ENCODE assay signal across 7 mouse cellular contexts in genomic region chr11:116335244-116336036, GRCm38 (mm10). TPM values are rescaled to one million over a fixed set of nuclear protein-coding genes. Genes with fewer than 3 reads are reported as not detected.
DNase-seq lines count a peak whose midpoint lies in the region; ATAC-seq and TF ChIP-seq lines count a peak whose summit lies in the region.

Foxj1 (minus strand) TSS chr11:116335399.

- ATAC-seq in intestine, postnatal 0 days, result peak; percentile 86
- ATAC-seq in midbrain, embryonic 12.5 days (ENCODE audit: low FRiP score, low read depth), result peak; percentile 88

- TF ChIP-seq POLR2A in small intestine, adult 2 months (IDR thresholded peaks at IDR 0.05; ENCODE audit: low read depth, low read length), result no peak

- peak within 1 kb of the TSS; percentile 73 for H3K4me3 ChIP-seq in intestine, postnatal 0 days (ENCODE audit: low read depth, low read length)
- H3K4me3 ChIP-seq in midbrain, embryonic 12.5 days, result peak within 1 kb of the TSS; percentile 47
- peak within 1 kb of the TSS; percentile 87 for H3K4me3 ChIP-seq in small intestine, adult 2 months (ENCODE audit: low read depth, low read length)

- H3K4me1 ChIP-seq in intestine, postnatal 0 days (replicated peaks; ENCODE audit: control insufficient read depth, insufficient read depth, low read length), result peaks cover 8% of the 10 kb centered on the region; the same call in 1 of the 2 replicates
- H3K4me1 ChIP-seq in midbrain, embryonic 12.5 days, result peaks cover 70% of the 10 kb centered on the region
- H3K4me1 ChIP-seq in small intestine, adult 2 months (ENCODE audit: control insufficient read depth, insufficient read depth, insufficient read length, low read length), result peaks cover 8% of the 10 kb centered on the region

- H3K36me3 ChIP-seq in intestine, postnatal 0 days (ENCODE audit: control insufficient read depth, insufficient read depth), result peaks cover 10% of the 10 kb centered on the region; the same call in 1 of the 2 replicates
- H3K36me3 ChIP-seq in midbrain, embryonic 12.5 days, result 0 out of 2 replicates have a peak, but pooled peaks cover 6% of the 10 kb centered on the region
- H3K36me3 ChIP-seq in small intestine, adult 2 months (ENCODE audit: control insufficient read depth, insufficient read depth, low read length), result no peaks in the 10 kb centered on the region

- no peaks in the 10 kb centered on the region for H3K9me3 ChIP-seq in intestine, postnatal 0 days (ENCODE audit: control insufficient read depth)
- no peaks in the 10 kb centered on the region for H3K9me3 ChIP-seq in midbrain, embryonic 12.5 days

- peak; percentile 93 for DNase-seq in adrenal gland, adult 8-10 months
- peak; percentile 98 for DNase-seq in embryo, embryonic 9.5 days (ENCODE audit: extremely low spot score)
- DNase-seq in gonadal fat pad, adult 2 months (ENCODE audit: low read depth), result no peak
- peak; percentile 97 for DNase-seq in left cerebral cortex, postnatal 4 days

- peak within 1 kb of the TSS; percentile 100 for H3K4me2 ChIP-seq in intestine, postnatal 0 days (replicated peaks; ENCODE audit: low read depth)
- H3K4me2 ChIP-seq in midbrain, embryonic 12.5 days (replicated peaks), result peak within 1 kb of the TSS; percentile 90

- under 1% methylated on average over 51 of the region's 61 CpGs for WGBS in intestine, postnatal 0 days
- under 1% methylated on average over 61 of the region's 61 CpGs for WGBS in midbrain, embryonic 12.5 days
- WGBS in small intestine, adult 2 months, result 1% methylated on average over 59 of the region's 61 CpGs

- TF ChIP-seq CTCF in intestine, postnatal 0 days (IDR thresholded peaks at IDR 0.05; ENCODE audit: low read depth), result peak; percentile 72
- TF ChIP-seq CTCF in small intestine, adult 2 months (IDR thresholded peaks at IDR 0.05; ENCODE audit: extremely low read depth, insufficient read length, insufficient replicate concordance, low read depth, low read length), result peak; percentile 40; the same call in 1 of the 2 replicates

- intact Hi-C loops in left cerebral cortex, postnatal 4 days (cut with DNase I), result no loop called here

- H3K27ac ChIP-seq in intestine, postnatal 0 days (ENCODE audit: low read depth, low read length), result no peak within 1 kb of the TSS
- peak within 1 kb of the TSS; percentile 63 for H3K27ac ChIP-seq in midbrain, embryonic 12.5 days (replicated peaks)
- H3K27ac ChIP-seq in small intestine, adult 2 months (ENCODE audit: insufficient read depth, low read depth, low read length), result no peak within 1 kb of the TSS

- peak within 1 kb of the TSS; percentile 58 for H3K9ac ChIP-seq in intestine, postnatal 0 days (ENCODE audit: low read depth, low read length)
- peak within 1 kb of the TSS; percentile 63 for H3K9ac ChIP-seq in midbrain, embryonic 12.5 days (replicated peaks)

- peaks cover 16% of the 10 kb centered on the region for H3K27me3 ChIP-seq in intestine, postnatal 0 days (replicated peaks; ENCODE audit: control insufficient read depth, insufficient read depth, low read length)
- peaks cover 45% of the 10 kb centered on the region for H3K27me3 ChIP-seq in midbrain, embryonic 12.5 days
- H3K27me3 ChIP-seq in small intestine, adult 2 months (ENCODE audit: control insufficient read depth, insufficient read depth, low read length), result peaks cover 10% of the 10 kb centered on the region

RNA-seq across cellular contexts. Expression of gene Foxj1, which starts in this region (rescaled TPM):
- under 1 TPM in 2 of 4 experiments, not detected in 2; 0.09 to 0.21 TPM for total RNA-seq in adrenal gland, adult 8-10 months (2022)
- polyA plus RNA-seq in gonadal fat pad, adult 2 months (2012; rRNA removed), result 10.8 and 21.0 TPM in 2 replicates
- 0.09 TPM in 1 of 2 replicates, not detected in the other for polyA plus RNA-seq in intestine, postnatal 0 days (2015; fragmentation: Nextera tagmentation; extraction: Ambion mirVana)
- 1 to 10 TPM; 6.6 to 9.3 TPM for total RNA-seq in left cerebral cortex, postnatal 4 days (2021)
- 9.8 and 10.5 TPM in 2 replicates for polyA plus RNA-seq in midbrain, embryonic 12.5 days (2016; fragmentation: Nextera tagmentation; extraction: Ambion mirVana)
- 0.17 and 0.19 TPM in 2 replicates for polyA plus RNA-seq in small intestine, adult 2 months (2012; rRNA removed)

Comparison
In these comparisons a context has a peak if more than half of its experiments do, and no peak if none do; other contexts are left out.
1. RNA of gene Foxj1 (total RNA-seq): 6.6 to 9.3 TPM in left cerebral cortex, postnatal 4 days; 0.09 to 0.21 TPM in adrenal gland, adult 8-10 months; every median in the first group is over 4 times any median in the second.
2. Peak in DNase-seq in adrenal gland, adult 8-10 months; RNA of the gene not detected or under 1 TPM.
3. Peak in ATAC-seq, H3K4me3 ChIP-seq, H3K9ac ChIP-seq and H3K4me2 ChIP-seq in intestine, postnatal 0 days; RNA of the gene not detected or under 1 TPM.
4. Peak in every context shown above with its lines, with median percentiles within 50 percentile points of each other: H3K4me3 ChIP-seq.